Mouse (Mus musculus): ENCODE data around the gene Btg3. TPM values are rescaled to one million over a fixed set of nuclear protein-coding genes. Genes with fewer than 3 reads are reported as not detected.

The Btg3 gene
- total and polyA plus RNA-seq, 2 experiments from 2014 or later = 7.5 to 61.4 TPM

GRCm38 (mm10) chr16:78283231-78283630, 93.8 kb downstream of the Btg3 start:
- WGBS = 67% methylated on average over 5 of the region's 5 CpGs
- H3K9me3 ChIP-seq (replicated peaks; ENCODE audit: control insufficient read depth, low read length) = no peaks in the 10 kb centered on the region
- H3K36me3 ChIP-seq (replicated peaks; ENCODE audit: control insufficient read depth, insufficient read depth, low read length) = no peaks in the 10 kb centered on the region
- ATAC-seq (ENCODE audit: insufficient read depth, low read depth) (no peak), DNase-seq (ENCODE audit: low spot score) (no peak)
- H3K4me1 ChIP-seq (ENCODE audit: control insufficient read depth, insufficient read depth) = no peaks in the 10 kb centered on the region
- no peak overlapping the region for H3K9ac ChIP-seq (replicated peaks; ENCODE audit: low read depth, low read length)
- no peak overlapping the region for H3K4me3 ChIP-seq (ENCODE audit: low read depth, low read length)
- TF ChIP-seq EP300 (IDR thresholded peaks at IDR 0.05; ENCODE audit: low read depth) (no peak), CTCF (IDR thresholded peaks at IDR 0.05; ENCODE audit: low read depth) (no peak)
- no peak overlapping the region for H3K27ac ChIP-seq (ENCODE audit: low read depth)
- no peaks in the 10 kb centered on the region for H3K27me3 ChIP-seq (ENCODE audit: control insufficient read depth, insufficient read depth, low read length)
- no peak overlapping the region for H3K4me2 ChIP-seq (ENCODE audit: low read depth, low read length)

Other genes with a start within 250 kb of the Btg3 start
- gene Cxadr, start 75.7 kb downstream of the Btg3 start, total RNA-seq (2014; rRNA removed; ENCODE audit: low replicate concordance) = 37.1 and 79.9 TPM in 2 replicates
- 22.6 and 23.3 TPM in 2 replicates for gene Cxadr, start 75.7 kb downstream of the Btg3 start, polyA plus RNA-seq (2015; fragmentation: Nextera tagmentation; extraction: Ambion mirVana)
- 8.4 and 13.4 TPM in 2 replicates for gene D16Ertd472e, start 199.5 kb upstream of the Btg3 start, total RNA-seq (2014; rRNA removed; ENCODE audit: low replicate concordance)
- 4.5 and 5.1 TPM in 2 replicates for gene D16Ertd472e, start 199.5 kb upstream of the Btg3 start, polyA plus RNA-seq (2015; fragmentation: Nextera tagmentation; extraction: Ambion mirVana)

Data from heart, postnatal 0 days (tissue).